Mouse (Mus musculus): ENCODE results near the gene Sorbs1.

DNA sequence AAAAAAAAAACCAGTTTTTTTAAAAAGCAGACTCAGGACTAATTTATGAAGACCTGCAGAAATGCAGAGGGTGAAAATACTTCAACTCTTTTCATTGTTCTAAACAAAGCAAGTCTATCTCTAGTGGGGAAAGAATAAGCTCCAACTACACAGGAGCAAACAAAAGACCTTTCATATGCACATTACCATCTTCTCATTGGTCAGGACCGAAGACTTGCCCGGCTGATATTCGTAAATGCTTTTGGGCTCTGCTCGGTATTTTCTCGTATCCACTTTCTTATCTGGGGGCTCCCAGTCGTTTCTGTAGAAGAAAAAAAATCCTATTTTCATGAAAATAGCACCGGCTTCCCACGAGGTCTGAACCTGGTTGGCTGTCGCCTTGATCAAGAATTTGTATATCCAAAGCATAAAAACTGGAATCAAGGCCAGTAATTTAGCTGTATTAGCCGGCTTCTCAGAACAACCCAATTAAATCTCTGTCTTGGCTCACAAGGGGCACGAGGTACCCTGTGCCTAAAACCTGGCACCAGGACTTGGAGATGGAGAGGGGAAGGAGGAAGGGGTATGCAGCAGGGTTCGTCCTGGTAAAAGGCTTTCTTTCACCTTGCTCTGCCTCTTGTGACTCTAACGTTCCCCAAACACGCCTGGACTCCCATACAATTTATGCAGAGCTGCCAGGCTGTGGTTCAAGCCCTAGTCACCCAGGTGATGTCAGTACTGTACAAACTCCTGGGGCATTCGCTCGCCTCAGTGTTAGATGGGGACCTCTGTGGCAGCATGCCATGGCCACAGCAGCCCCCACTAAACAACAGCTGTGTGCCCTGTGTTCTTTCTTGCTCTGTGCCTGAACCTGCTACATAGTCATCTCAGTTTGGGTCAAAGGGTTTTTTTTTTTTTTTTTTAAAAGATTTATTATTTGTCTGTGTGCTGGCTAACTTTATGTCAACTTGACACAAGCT lies 163.6 kb downstream of the Sorbs1 start:
- TF ChIP-seq CTCF (IDR thresholded peaks at IDR 0.05; ENCODE audit: low read depth) (no peak), EP300 (IDR thresholded peaks at IDR 0.05; ENCODE audit: low read depth) (no peak)

Data from liver, embryonic 14.5 days (tissue).